Mouse (Mus musculus) gastrocnemius, postnatal 36 days (tissue): ENCODE data around the gene Pde4d. TPM values are rescaled to one million over a fixed set of nuclear protein-coding genes. Genes with fewer than 3 reads are reported as not detected.

ENCODE experiments used
- DNase-seq, 2 experiments: peaks; one replicate each; pipeline ENCODE4 v3.0.0; 2022
- intact Hi-C: fragments of 180-260 bp; cut with DNase I; formaldehyde crosslinking; loops from one replicate; pipeline ENCODE4 v1.15.1; 2025
- total RNA-seq, 2 experiments: library from RNA; stranded (reverse); gene quantifications; 2 replicates each; pipeline ENCODE4 v1.2.3; 2021

Gene Pde4d
- total RNA-seq, 2 experiments from 2014 or later, result 190 to 235 TPM

- DNase-seq, result no peak
- intact Hi-C loops, result no loop called here
These were observed 37.3 kb downstream of the Pde4d start for GRCm38 (mm10) chr13:108487066-108487465.

GRCm38 (mm10) chr13:108489825-108490224 is 40.1 kb downstream of the Pde4d start:
- DNase-seq, result no peak
- intact Hi-C loops, result no loop called here

- intact Hi-C loops, result no loop called here
- no peak for DNase-seq
These were observed 41.1 kb downstream of the Pde4d start for GRCm38 (mm10) chr13:108490872-108491271.

- DNase-seq, result no peak
- intact Hi-C loops, result no loop called here
These were observed 43.1 kb downstream of the Pde4d start for GRCm38 (mm10) chr13:108492886-108493285.

- no peak for DNase-seq
- intact Hi-C loops, result no loop called here
These were observed 44.6 kb downstream of the Pde4d start for GRCm38 (mm10) chr13:108494365-108494764.

GRCm38 (mm10) chr13:108497768-108498167 is 48.0 kb downstream of the Pde4d start:
- intact Hi-C loops, result no loop called here
- no peak for DNase-seq

- no peak for DNase-seq
- intact Hi-C loops, result no loop called here
These were observed 48.5 kb downstream of the Pde4d start for GRCm38 (mm10) chr13:108498247-108498743.

GRCm38 (mm10) chr13:108498773-108499313 is 49.1 kb downstream of the Pde4d start:
- intact Hi-C loops, result no loop called here
- DNase-seq, result no peak

- DNase-seq, result no peak
- intact Hi-C loops, result no loop called here
These were observed 51.6 kb downstream of the Pde4d start for GRCm38 (mm10) chr13:108501386-108501785.

GRCm38 (mm10) chr13:108524548-108524947 is 74.8 kb downstream of the Pde4d start:
- DNase-seq, result no peak
- intact Hi-C loops, result no loop called here

- intact Hi-C loops, result no loop called here
- no peak for DNase-seq
These were observed 75.2 kb downstream of the Pde4d start for GRCm38 (mm10) chr13:108524969-108525368.

GRCm38 (mm10) chr13:108526258-108527007 is 76.7 kb downstream of the Pde4d start:
- no peak for DNase-seq
- intact Hi-C loops, result no loop called here

GRCm38 (mm10) chr13:108527090-108527770 is 77.5 kb downstream of the Pde4d start:
- intact Hi-C loops, result no loop called here

GRCm38 (mm10) chr13:108528343-108528742 is 78.6 kb downstream of the Pde4d start:
- no peak for DNase-seq
- intact Hi-C loops, result no loop called here

More at GRCm38 (mm10) chr13:108527090-108527770, 77.5 kb downstream of the Pde4d start:
- DNase-seq, result no peak

- no peak for DNase-seq
- intact Hi-C loops, result no loop called here
These were observed 83.1 kb downstream of the Pde4d start for GRCm38 (mm10) chr13:108532875-108533274.

GRCm38 (mm10) chr13:108536436-108536835 is 86.7 kb downstream of the Pde4d start:
- DNase-seq, result no peak
- intact Hi-C loops, result no loop called here

- intact Hi-C loops, result no loop called here
These were observed 87.2 kb downstream of the Pde4d start for GRCm38 (mm10) chr13:108536951-108537350.

GRCm38 (mm10) chr13:108538760-108539369 is 89.1 kb downstream of the Pde4d start:
- no peak for DNase-seq
- intact Hi-C loops, result no loop called here

More at GRCm38 (mm10) chr13:108536951-108537350, 87.2 kb downstream of the Pde4d start:
- DNase-seq, result no peak

GRCm38 (mm10) chr13:108541488-108541887 is 91.7 kb downstream of the Pde4d start:
- no peak for DNase-seq
- intact Hi-C loops, result no loop called here

- intact Hi-C loops, result no loop called here
- DNase-seq, result no peak
These were observed 92.6 kb downstream of the Pde4d start for GRCm38 (mm10) chr13:108542342-108542761.

- no peak for DNase-seq
- intact Hi-C loops, result no loop called here
These were observed 102.5 kb downstream of the Pde4d start for GRCm38 (mm10) chr13:108552288-108552687.
